Mouse (Mus musculus): Measurements from ENCODE around the gene Pde6g.

DNA sequence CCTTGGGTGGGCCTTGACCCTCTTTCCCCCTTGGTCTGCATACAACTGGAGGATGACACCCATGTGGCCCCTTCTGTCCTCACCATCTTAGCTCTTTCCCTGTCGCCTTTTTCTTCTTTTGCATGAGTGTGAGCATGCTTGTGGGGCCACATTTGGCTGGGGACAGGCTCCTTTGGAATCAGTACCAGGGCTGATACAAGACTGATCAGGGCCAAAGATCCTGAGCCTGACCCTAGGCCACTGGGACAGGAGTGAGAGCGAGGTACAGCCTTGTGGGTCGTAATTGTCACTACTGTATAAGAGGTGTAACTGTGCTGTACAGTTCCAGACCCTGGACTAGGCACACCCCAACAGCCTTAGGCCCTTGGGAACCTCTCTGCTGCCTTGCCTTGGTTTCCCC, 40.6 kb upstream of the Pde6g start:
- no peak for TF ChIP-seq CTCF (IDR thresholded peaks at IDR 0.05; ENCODE audit: low read depth)
- no peak for TF ChIP-seq EP300 (optimal IDR thresholded peaks at IDR 0.05)
